Mouse (Mus musculus) mature B cell (primary cell): ENCODE results near the gene 1600015I10Rik.
"Not testable (repeated sequence)": the region's sequence is repeated elsewhere in the genome, so short reads cannot be mapped to it uniquely, and the experiment has no call there.

Source experiments
- in situ Hi-C: fragments of 300-500 bp; cut with MboI; formaldehyde crosslinking; loops from 2 replicates; pipeline ENCODE4 v1.14.3; 2019

The 1600015I10Rik gene

DNA sequence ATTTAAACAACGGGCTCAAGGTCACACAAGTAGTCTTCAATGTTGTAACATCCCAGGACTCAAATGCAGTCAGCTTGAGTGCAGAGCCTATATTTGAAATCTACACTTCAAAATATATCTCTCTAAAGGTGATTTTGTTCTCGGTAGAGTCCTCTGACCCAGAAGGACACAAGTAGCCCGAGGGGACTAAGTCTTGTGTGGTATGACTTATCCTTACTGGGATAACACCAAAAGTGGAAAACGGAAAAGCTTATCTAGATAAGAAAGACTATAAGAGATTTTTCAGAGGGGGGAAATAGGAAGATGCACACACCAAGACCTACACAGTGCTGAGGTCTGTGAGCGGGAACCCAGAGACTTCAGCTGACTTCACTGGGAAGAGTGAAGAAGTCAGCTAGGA is at the start of gene 1600015I10Rik:
Gene 1600015I10Rik (plus strand): TSS at position 301 of the 400 bp plus-strand sequence.
- in situ Hi-C loops, result no loop called here

DNA sequence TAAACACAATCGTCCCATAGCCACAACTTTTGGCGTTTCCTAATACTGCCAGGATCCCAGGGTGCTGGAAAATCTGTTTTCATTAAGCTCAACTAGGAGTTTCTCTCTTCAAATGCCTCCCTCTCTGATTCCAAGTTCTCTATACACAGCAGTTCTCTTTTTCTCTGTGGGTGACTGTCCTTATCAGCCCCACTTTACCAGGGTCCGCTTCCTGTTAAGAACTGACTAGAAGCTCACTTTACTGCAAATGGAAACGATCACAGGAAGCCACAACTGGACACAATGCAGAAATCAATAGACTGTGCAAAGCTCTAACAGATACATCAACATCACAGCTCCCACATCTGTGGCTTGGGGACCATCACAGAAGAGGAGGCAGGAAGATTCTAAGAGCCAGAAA is 35.5 kb upstream of the 1600015I10Rik start:
- in situ Hi-C loops, result no loop called here

DNA sequence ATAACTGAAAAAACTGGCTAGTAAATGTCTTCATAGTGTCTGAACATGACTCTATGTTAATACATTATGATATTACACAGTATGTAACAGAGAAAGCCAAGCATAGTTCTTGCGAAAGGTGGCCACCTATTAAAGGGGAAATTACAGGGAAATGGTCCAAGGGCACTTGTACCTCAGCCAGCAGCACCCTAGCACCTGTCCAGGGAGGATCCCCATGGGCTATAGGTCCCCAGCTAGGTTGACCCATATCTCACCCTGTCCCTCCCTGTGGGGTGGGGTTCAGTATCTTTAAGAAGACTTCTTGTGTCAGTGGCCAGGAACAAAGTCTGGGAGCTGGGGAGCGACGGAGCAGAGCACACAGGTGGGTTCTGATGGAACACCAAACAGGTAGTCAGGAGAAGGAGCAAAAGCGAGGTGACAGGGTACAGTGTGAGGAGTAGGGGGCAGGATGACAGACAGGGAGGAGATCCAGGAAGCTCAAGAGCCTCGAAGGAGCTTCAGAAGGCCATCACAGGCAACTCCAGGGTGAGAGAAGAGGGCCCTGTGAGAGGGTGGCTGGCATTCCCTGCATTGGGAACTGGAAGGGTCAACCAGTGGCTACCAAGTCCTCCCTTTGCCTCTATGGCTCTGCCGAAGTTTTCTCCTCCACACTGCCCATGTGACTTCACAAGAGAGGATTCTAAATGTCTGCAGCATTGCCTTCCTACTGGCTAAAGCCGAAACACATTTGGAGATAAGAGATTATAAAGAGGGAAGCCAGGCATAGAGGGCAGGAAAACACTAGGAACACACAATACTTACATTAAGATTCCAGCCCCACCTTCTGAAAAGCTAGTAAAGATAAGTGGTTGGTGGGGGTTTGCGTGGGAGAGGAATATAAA is 34.5 kb upstream of the 1600015I10Rik start:
- in situ Hi-C loops, result no loop called here

DNA sequence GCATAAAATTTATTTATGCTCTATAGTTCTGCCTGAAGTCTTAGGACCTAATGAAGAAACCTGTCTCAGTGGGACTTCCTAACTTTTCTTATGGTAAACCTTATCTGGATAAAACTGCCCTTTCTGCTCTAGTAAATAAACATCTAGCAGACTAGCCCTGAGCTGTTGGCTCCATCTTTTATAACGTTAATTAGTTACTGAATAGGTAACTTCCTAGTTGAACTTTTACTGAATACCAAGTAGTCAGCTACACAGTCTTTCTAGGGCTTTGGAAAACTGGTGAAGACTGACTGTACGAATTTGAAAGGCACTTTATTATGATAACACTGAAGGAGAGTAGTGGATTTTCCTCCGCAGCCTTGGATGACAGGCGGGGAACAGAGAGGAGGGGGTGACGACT is 33.8 kb upstream of the 1600015I10Rik start:
- in situ Hi-C loops, result no loop called here

DNA sequence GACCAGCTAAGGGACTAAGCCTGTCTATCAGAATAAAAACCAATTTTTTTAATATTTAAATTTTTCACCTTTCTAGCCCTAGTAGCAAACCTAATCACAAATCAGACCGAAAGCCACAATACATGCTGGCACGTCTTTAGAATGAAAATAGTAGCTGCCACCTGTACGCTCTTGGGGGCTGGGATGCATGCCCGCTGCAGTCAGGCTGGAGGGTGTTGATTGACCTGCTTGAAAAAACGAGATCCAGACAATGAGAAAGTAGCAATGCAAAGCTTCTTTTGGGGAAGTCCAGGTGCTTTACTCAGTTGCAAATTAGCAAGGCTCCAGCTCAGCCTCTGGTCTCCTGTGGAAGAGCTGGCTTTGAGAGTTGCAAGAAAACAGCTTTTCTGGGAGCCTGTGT is 32.7 kb upstream of the 1600015I10Rik start:
- in situ Hi-C loops, result no loop called here

DNA sequence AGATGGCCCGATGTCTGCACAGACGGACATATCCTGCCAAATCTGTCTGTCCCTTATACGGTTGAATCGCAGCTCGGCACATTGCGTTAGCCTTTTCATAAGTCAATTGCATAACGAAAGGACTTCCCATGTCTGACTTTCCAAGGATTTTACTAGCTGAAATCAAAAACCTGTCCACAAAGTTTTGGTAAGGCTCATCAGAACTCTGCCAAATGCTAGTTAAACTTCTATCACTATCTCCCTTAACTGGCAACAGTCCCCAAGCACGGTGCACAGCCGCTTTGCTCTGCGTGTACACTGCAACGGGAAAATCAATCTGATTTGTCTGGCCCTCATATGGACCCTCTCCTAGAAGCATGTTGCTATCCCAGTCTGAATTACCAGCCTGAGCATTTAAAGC is 28.4 kb upstream of the 1600015I10Rik start:
- in situ Hi-C loops, result not testable (repeated sequence)

DNA sequence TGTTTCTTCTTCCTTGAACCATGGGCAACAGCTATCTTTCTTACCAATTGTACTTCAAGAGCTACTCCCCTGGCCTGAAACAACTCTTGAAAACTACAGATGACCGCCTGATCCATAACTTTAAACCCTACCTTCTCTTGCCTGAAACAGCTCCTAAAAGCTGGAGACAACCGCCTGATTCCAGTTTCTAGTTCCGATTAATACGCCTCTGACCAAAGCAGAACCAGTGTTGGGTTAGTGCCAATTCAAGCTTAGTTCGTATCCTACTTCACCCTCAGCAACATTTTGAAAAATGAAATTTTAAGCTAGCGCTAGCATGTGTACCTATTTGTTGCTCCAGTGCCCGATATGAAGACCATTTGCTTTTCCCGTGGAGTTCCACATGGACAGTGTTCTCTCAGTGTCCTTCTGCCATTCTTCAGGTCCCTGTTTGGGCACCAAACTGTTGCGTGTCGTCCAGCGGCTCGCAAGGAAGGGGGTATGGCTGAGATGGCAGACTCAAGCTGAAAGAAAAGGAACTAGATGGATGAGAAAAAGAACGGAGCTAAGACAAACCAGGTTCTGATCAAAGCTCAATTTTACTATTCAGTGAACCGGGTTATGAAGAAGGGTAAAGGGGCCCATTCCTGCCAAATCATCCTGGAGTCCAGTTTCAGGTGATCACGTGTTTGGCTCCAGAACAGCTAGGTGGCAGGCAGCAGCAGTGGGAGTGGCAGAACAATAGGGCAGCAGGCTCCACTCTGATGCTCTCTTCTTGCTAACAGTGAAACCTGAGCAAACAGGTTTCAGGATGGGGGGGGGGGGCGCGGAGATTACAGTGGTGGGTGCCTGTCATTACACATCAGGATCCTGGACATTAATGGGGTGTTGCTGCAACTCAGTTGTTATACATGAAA is 26.9 kb upstream of the 1600015I10Rik start:
- in situ Hi-C loops, result no loop called here

DNA sequence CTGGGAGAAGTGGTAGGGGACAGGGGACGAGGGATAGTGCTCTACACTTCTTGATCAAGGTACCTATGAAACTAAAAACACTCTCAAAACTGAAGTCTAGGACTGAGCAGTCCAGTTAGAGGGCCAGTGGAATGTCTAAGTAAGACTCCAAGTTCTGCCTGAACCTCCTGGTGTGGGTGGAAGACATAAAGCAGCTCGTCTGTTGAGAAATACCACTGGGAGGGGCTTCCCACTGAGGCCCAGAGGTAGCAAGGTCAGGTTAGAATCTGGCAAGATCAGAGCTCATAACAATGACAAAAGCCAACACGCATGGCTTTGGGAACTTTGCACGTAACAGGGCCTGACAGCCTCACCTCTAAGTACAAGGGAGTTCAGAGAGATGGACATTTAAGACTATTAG is 26.3 kb upstream of the 1600015I10Rik start:
- in situ Hi-C loops, result no loop called here

DNA sequence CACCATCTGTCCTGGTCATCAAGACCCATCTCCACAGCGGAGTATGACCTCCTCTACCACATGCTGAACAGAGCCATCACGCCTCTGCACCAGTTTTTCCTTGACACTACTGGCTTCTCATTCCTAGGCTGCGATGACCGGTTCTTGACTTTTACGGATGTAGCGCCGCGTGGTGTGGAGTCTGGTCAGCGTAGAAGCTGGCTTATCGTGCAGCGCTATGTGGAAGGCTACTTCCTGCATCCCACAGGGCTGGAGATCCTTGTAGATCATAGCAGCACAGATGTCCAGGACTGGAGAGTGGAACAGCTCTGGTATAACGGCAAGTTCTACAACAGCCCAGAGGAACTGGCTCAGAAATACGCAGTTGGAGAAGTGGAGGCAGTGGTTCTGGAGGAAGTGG is 24.1 kb upstream of the 1600015I10Rik start:
- in situ Hi-C loops, result no loop called here

DNA sequence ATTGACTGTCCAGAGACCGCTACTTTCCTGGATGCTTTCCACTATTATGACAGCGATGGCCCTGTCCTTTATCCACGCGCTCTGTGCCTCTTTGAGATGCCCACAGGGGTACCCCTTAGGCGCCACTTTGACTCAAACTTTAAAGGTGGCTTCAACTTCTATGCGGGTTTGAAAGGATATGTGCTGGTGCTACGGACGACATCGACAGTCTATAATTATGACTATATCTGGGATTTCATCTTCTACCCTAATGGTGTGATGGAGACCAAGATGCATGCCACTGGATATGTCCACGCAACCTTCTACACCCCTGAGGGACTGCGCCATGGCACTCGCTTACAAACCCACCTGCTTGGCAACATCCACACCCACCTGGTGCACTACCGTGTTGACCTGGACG is 23.3 kb upstream of the 1600015I10Rik start:
- in situ Hi-C loops, result no loop called here

DNA sequence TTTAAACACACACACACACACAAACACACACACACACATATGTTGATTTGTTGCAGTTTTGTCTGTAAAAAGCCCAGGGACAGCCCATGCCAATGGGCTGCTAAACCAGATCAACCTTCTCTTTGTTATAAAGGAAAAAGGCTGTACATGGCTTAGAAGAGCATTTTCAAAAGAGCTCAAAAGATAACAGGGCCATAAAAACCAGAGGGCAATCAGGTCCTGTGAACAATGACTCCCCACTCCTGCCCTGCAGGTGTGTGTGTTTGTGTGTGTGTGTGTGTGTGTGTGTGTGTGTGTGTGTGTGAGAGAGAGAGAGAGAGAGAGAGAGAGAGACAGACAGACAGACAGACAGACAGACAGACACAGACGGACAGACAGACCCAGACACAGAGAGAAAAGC is 20.5 kb upstream of the 1600015I10Rik start:
- in situ Hi-C loops, result no loop called here

DNA sequence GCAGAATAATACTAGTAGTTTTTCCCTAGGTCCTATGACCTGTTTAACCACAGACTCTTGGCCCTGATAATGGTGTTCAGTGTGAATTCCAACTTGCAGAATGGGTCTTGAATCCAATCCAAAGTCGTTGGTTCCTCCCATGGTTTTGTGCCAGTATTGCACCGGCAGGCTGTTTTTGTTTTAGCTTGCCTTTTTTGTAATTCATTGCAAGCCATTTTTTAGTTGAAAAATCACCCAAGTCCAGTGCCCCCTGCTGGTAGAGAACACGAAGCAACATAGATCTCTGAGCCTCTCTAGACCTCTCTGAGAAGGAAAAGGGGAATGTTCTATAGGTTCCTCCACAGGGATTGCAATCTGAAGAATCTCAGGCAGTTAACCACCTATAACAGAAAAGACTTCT is 17.7 kb upstream of the 1600015I10Rik start:
- in situ Hi-C loops, result no loop called here

DNA sequence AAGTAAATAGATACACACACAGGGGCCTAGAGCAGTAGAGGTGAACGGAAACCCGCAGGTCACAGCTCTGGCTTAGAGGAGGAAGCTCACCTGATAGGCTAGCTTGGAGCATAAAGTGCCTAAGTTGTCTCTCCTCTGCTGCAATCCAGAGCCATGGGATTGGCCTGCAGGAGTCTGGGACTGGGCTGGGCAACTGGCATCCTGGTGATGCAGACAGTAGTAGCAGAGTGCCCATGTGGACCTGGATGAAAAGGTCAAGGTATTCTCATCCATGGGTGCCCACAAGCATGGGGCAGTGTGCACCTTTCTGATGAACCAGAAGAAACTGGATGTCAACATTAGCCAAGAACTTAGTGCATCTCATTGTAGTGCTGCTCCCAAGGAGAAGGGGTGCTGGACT is 16.1 kb upstream of the 1600015I10Rik start:
- in situ Hi-C loops, result no loop called here

DNA sequence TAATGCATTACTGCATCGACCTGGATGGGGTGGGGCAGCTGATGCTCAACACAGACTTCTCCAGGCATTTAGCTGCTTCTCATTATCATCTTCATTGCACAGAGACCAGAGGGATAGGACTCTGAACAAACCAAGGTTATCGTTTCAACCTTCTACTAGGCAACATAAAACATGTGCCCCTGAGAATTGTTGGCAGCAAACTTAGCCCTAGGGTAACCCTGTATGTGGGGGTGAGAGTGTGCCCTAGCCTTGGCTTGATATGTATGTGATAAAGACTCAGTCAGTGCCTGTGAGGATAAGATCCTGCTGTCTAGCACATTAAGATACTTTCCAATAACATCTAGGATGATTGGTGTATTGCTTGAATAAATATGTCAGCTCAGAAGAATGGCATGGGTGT is 19.9 kb downstream of the 1600015I10Rik start:
- in situ Hi-C loops, result no loop called here

DNA sequence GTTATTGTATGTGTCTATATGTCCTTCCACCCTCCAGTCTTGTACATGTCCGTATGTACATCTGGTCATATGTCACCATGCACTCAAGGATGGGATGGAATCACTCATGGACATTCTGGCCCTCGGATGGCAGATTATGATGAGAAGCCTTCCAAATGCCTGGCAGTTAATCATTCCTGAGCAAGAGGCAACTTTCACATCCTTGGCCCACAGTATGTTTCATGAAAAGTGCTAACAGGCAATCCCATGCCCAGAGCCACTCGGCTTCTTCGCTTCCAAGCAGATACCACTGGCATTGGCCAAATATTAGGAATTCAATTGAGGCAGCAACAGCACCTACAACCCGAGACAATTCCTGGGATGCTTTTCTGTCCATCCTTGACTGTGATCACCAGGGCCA is 21.0 kb downstream of the 1600015I10Rik start:
- in situ Hi-C loops, result no loop called here

DNA sequence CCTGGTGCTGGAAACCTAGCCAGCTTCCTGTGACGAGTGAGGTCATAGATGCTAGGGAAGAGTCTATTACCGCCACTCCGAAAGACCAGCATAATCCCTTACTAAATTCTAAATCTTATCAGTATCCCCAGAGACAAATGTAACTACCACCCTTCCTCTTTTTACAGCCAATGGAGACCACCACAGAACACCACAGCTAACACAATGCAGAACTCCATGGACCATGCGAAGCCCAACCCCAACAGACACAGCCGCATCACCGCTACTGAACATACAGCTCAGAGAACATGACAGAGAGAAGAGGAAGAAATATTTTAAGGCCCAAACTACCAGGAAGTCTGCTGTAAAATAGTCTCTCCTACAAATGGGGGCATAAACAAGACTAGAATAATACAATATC is 21.9 kb downstream of the 1600015I10Rik start:
- in situ Hi-C loops, result no loop called here

DNA sequence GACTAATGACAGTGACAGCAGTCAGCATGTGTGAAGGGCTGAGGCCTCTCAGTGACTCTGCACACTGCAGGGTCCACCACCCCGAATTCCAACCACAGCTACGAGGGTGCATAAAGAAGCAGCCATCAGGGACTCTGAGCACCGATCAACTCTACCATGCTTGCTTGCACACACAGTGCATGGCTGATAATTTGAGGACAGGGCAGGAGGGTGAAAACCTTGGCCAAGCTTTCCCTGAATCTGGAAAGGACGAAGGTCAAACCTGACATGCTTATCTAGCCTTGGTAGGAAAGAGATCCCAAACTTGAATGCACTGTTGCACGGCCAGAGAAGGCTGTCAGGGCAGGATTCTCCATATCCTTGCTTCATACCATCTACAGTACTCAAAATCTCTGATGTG is 23.5 kb downstream of the 1600015I10Rik start:
- in situ Hi-C loops, result no loop called here

DNA sequence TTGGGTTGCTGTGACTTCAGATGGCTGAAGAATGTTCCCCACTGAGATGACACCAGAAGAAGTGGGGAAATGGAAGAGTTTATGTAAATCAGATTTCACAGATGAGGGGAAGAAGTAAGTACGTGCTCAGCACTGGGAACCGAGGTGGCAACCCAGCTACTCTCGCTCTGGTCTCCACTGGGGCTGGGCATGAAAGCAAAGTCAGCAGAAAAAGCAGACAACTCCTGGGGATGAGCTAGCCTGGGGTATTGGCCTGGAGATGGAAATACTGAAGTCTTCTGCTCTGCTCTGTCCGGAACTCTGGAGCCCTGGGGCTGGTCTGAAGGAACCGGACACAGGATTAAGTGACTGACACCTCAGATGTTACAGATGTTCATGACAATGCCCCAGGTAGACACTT is 24.5 kb downstream of the 1600015I10Rik start:
- in situ Hi-C loops, result no loop called here

DNA sequence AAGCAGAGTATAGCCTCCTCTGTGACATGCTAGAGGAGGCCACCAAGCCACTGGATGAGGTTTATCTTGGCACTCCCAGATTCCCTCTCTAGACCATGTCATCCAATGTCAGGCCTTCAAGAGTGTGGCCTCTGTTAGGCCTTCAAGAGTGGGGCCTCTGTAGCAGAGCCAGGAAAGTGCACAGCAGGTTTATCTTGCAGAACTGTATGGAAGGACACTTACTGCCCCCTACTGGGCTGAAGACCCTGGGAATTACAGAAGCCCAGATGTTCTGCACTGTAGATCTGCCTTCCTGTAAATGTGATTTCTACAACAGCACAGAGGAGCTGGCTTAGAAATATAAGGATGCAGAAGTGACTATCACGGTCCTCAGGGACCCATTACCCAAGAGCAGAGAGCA is 25.3 kb downstream of the 1600015I10Rik start:
- in situ Hi-C loops, result no loop called here

DNA sequence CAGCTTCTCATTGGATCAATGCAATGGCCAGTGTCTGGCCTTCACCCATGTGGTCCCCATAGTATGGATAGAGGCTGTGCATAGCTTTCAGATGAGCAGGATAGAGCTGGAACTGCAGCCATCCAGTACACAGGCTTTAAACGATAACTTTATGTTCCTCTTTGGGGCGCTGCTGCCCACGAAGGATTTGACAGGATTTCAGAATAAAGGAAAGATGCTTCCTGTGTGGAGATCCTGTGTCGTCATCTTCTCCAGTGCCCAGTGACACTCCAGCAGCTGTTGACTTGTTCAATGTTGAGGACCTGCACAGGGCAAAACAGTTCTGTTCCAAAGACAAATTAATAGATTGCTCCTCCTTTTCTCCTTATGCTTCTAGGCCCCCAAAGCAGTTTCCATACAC is 27.1 kb downstream of the 1600015I10Rik start:
- in situ Hi-C loops, result no loop called here

DNA sequence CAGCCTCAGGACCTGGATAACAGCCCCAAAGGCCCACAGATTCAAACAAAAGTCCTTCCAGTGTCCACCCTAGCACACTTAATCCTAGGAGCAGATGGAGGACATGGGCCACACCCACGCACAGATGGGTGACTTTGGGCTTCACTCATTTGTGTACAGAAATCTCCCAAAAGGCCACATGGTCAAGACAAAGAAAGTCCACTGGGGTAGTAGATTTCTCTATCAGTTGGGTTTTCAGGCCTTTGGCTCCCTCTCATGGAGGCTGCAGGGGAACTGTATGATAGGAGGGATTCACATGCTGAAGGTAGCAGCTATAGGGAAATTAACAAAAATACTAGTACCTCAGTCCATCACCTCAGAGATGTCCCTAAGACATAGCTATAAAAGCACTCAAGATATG is 28.4 kb downstream of the 1600015I10Rik start:
- in situ Hi-C loops, result no loop called here

DNA sequence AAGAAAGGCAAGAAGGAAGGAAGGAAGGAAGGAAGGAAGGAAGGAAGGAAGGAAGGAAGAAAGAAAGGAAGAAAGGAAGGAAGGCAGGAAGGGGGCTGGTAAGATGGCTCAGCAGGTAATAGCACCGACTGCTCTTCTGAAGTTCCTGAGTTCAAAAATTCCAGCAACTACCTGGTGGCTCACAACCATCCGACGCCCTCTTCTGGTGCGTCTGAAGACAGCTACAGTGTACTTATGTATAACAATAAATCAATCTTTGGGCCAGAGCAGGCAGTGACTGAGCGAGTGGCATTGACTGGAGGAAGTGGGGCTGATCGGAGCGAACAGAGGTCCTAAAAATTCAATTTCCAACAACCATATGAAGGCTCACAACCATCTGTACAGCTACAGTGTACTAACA is 29.5 kb downstream of the 1600015I10Rik start:
- in situ Hi-C loops, result not testable (repeated sequence)

DNA sequence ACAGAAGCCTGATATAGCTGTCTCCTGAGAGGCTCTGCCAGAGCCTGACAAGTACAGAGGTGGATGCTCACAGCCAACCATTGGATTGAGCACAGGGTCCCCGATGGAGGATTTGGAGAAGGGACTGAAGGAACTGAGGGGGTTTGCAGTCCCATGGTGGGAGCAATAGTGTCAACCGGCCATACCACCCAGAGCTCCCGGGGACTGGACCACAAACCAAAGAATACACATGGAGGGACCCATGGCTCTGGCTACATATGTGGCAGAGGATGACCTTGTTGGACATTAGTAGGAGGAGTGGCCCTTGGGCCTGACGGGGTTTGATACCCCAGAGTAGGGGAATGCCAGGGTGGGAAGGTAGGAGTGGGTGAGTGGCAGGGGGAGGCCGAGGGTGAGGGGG is 37.0 kb downstream of the 1600015I10Rik start:
- in situ Hi-C loops, result not testable (repeated sequence)
